Mouse (Mus musculus) left cerebral cortex, postnatal 36 days (tissue): Measurements from ENCODE around the gene Golim4. TPM values are rescaled to one million over a fixed set of nuclear protein-coding genes. Genes with fewer than 3 reads are reported as not detected.

ENCODE experiments used
- total RNA-seq, 2 experiments: library from RNA; stranded (reverse); gene quantifications; 2 replicates each; pipeline ENCODE4 v1.2.3; 2021

Gene Golim4
- total RNA-seq, 2 experiments from 2014 or later: 20.6 to 22.8 TPM

Other genes starting within 250 kb of the Golim4 start
- gene Gm29133, start 208.8 kb downstream of the Golim4 start, total RNA-seq: not detected
- 10 to 100 TPM; 18.2 to 18.5 TPM for gene Fstl5, start 117.3 kb upstream of the Golim4 start, total RNA-seq